Mouse (Mus musculus): ENCODE results near the gene Mycbpap. TPM values are rescaled to one million over a fixed set of nuclear protein-coding genes. Genes with fewer than 3 reads are reported as not detected.

The Mycbpap gene
- polyA plus RNA-seq, 1 experiment from 2014 or later, result 2.6 TPM

DNA sequence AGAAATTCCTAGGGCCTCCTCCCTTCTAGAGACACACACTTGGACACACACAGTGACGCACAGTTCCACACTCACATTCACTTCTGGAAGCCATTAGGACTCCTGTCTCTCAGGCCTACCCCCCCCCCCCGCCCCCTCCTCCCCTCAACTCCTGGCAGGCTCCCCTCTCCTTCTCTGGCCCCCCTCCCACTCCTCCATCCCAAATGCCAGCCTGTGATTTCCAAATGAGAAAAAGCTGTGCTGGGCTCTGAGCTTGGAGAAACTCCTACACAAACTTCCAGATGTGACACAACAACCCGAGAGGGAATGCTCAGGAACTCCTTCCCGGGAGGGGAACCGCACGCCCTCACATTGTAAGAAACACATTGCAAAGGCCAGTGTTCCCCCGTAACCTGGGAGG lies 51.2 kb downstream of the Mycbpap start:
- no peak overlapping the region for H3K4me3 ChIP-seq (ENCODE audit: low read length)
- ATAC-seq (ENCODE audit: low FRiP score, low TSS enrichment), result no peak
- H3K4me2 ChIP-seq (replicated peaks; ENCODE audit: low read depth, low read length), result no peak overlapping the region
- no peaks in the 10 kb centered on the region for H3K36me3 ChIP-seq (ENCODE audit: control insufficient read depth, insufficient read depth, low read length)
- H3K4me1 ChIP-seq (ENCODE audit: control insufficient read depth, insufficient read depth, low read length), result peaks cover 69% of the 10 kb centered on the region
- 0 out of 2 replicates have a peak overlapping the region, but pooled peaks have one; percentile 24 for H3K27ac ChIP-seq (ENCODE audit: low read depth, low read length)
- peaks cover 19% of the 10 kb centered on the region for H3K27me3 ChIP-seq (ENCODE audit: control insufficient read depth, insufficient read depth, low read length)
- WGBS, result 29% methylated on average over 6 of the region's 7 CpGs
- H3K9ac ChIP-seq (ENCODE audit: low read depth, low read length), result no peak overlapping the region
- H3K9me3 ChIP-seq (ENCODE audit: control insufficient read depth, low read length), result no peaks in the 10 kb centered on the region

DNA sequence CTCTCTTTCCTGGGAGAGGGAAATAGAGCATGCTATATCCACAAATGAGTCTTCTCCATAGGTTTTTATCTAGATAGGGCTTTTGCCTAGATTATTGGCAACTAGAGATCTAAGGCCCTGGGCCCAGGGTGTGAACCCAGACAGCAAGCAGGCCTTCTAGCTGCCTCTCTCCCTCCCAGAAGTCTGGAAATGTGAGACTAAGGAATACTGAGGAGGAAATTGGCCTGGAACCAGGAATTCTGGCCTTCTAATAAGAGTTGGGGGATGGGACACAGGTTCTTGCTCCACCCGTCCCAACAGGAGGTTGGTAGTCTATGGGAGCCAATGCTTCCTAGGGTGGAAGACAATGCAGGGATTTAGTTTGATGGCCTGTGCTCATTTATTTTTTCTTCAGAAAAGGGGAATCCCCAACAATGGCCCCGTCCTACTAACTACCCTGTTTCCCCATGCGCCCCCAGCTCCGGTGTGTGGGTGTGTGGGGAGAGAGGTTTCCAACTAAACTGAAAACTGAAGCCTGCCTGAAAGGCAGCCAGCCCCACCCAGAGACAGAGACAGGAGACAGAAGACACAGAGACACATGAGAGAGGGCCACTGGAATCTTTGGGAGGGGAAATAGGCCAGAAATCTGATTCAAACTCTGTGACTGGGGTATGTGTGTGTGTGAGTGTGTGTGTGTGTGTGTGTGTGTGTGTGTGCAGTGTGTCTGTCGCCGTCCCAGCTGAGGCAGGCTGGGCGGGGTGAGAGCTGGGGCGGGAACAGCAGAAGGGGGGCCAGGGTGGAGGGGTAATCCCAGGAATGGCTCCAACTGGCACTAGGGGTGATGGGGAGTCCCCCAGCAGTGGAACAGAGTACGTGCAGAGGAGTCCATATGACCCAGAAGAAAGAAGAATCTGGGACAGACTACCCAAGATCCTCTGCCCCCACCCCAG lies 52.1 kb downstream of the Mycbpap start:
- Histone ChIP-seq H3K36me3 (ENCODE audit: control insufficient read depth, insufficient read depth, low read length) (no peaks in the 10 kb centered on the region), H3K9ac (ENCODE audit: low read depth, low read length) (no peak overlapping the region), H3K4me3 (ENCODE audit: low read length) (no peak overlapping the region), H3K27ac (ENCODE audit: low read depth, low read length) (no peak overlapping the region; the same call in 1 of the 2 replicates), H3K27me3 (ENCODE audit: control insufficient read depth, insufficient read depth, low read length) (peaks cover 9% of the 10 kb centered on the region), H3K9me3 (ENCODE audit: control insufficient read depth, low read length) (no peaks in the 10 kb centered on the region), H3K4me1 (ENCODE audit: control insufficient read depth, insufficient read depth, low read length) (peaks cover 68% of the 10 kb centered on the region), H3K4me2 (replicated peaks; ENCODE audit: low read depth, low read length) (no peak overlapping the region)
- no peak for ATAC-seq (ENCODE audit: low FRiP score, low TSS enrichment)
- WGBS, result 46% methylated on average over 9 of the region's 9 CpGs

DNA sequence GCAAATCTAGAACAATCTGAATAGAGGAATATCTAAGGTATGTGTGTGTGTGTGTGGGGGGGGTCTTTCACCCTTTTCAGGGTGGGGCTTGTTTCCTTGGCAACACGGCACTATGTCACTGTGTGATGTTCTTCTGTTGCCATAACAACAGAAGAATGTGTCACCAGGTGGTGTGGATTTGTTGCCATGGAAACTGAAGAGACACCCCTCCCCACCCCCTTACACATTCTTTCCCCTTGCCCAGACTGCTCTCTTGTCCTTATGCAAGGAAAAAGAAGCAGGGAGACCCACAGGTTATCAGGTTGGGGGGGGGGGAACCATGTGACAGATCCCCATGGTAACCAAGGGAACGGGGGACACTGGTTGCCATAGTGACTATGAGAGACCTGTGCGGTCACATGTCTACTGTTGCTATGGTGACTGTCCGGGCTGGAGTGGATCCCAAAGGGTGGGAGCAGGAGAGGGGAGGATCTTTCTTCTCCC lies 52.9 kb downstream of the Mycbpap start:
- Histone ChIP-seq H3K4me3 (ENCODE audit: low read length) (no peak overlapping the region), H3K4me1 (ENCODE audit: control insufficient read depth, insufficient read depth, low read length) (peaks cover 66% of the 10 kb centered on the region), H3K9ac (ENCODE audit: low read depth, low read length) (no peak overlapping the region), H3K27me3 (ENCODE audit: control insufficient read depth, insufficient read depth, low read length) (peaks cover 9% of the 10 kb centered on the region), H3K36me3 (ENCODE audit: control insufficient read depth, insufficient read depth, low read length) (no peaks in the 10 kb centered on the region), H3K4me2 (replicated peaks; ENCODE audit: low read depth, low read length) (no peak overlapping the region), H3K27ac (ENCODE audit: low read depth, low read length) (no peak overlapping the region), H3K9me3 (ENCODE audit: control insufficient read depth, low read length) (no peaks in the 10 kb centered on the region)
- 50% methylated on average over 4 of the region's 4 CpGs for WGBS
- ATAC-seq (ENCODE audit: low FRiP score, low TSS enrichment), result no peak; the same call in 1 of the 2 replicates

DNA sequence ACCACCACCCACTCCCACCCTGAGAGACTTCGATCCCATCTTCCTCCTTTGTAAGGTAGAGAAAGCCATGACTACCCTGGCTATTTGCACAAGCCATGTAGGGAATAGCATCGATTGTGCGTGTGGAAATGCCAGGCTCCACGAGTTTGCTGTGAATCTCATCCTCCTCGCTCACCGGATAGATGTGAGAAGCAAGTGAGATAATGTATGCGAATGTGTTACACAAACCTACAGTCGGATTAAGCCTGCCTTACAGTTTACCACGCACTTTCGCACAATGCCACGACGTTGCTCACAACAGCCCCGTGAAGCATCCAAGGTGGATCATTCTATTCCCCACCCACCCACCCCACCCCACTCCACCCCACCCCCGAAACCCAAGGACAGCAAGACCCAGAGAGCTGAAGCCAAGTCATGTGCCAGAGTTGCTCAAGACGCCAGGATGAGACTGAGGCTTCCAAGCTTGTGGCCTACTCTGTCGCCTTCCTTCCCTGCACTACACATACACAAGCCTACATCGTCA lies 55.1 kb downstream of the Mycbpap start:
- H3K27me3 ChIP-seq (ENCODE audit: control insufficient read depth, insufficient read depth, low read length), result no peaks in the 10 kb centered on the region
- no peaks in the 10 kb centered on the region for H3K36me3 ChIP-seq (ENCODE audit: control insufficient read depth, insufficient read depth, low read length)
- no peak overlapping the region for H3K27ac ChIP-seq (ENCODE audit: low read depth, low read length)
- ATAC-seq (ENCODE audit: low FRiP score, low TSS enrichment), result no peak
- H3K4me2 ChIP-seq (replicated peaks; ENCODE audit: low read depth, low read length), result no peak overlapping the region
- H3K4me3 ChIP-seq (ENCODE audit: low read length), result no peak overlapping the region
- peaks cover 45% of the 10 kb centered on the region for H3K4me1 ChIP-seq (ENCODE audit: control insufficient read depth, insufficient read depth, low read length)
- H3K9ac ChIP-seq (ENCODE audit: low read depth, low read length), result no peak overlapping the region
- no peaks in the 10 kb centered on the region for H3K9me3 ChIP-seq (ENCODE audit: control insufficient read depth, low read length)
- 89% methylated on average over 17 of the region's 17 CpGs for WGBS

- Histone ChIP-seq H3K4me2 (replicated peaks; ENCODE audit: low read depth, low read length) (no peak overlapping the region), H3K9me3 (ENCODE audit: control insufficient read depth, low read length) (no peaks in the 10 kb centered on the region), H3K36me3 (ENCODE audit: control insufficient read depth, insufficient read depth, low read length) (peaks cover 2% of the 10 kb centered on the region), H3K27ac (ENCODE audit: low read depth, low read length) (no peak overlapping the region), H3K27me3 (ENCODE audit: control insufficient read depth, insufficient read depth, low read length) (no peaks in the 10 kb centered on the region), H3K4me3 (ENCODE audit: low read length) (no peak overlapping the region), H3K9ac (ENCODE audit: low read depth, low read length) (no peak overlapping the region), H3K4me1 (ENCODE audit: control insufficient read depth, insufficient read depth, low read length) (peaks cover 28% of the 10 kb centered on the region)
- WGBS, result 10% methylated on average over 2 of the region's 2 CpGs
- no peak for ATAC-seq (ENCODE audit: low FRiP score, low TSS enrichment)
Observed at GRCm38 (mm10) chr11:94464170-94464569, 57.4 kb downstream of the Mycbpap start.

GRCm38 (mm10) chr11:94461856-94462255 lies 59.7 kb downstream of the Mycbpap start:
- no peak for ATAC-seq (ENCODE audit: low FRiP score, low TSS enrichment)
- WGBS, result 59% methylated on average over 11 of the region's 11 CpGs
- H3K27me3 ChIP-seq (ENCODE audit: control insufficient read depth, insufficient read depth, low read length), result no peaks in the 10 kb centered on the region

GRCm38 (mm10) chr11:94457001-94457400 lies 64.5 kb downstream of the Mycbpap start:
- Histone ChIP-seq H3K36me3 (ENCODE audit: control insufficient read depth, insufficient read depth, low read length) (peaks cover 9% of the 10 kb centered on the region), H3K4me3 (ENCODE audit: low read length) (no peak overlapping the region), H3K4me1 (ENCODE audit: control insufficient read depth, insufficient read depth, low read length) (peaks cover 13% of the 10 kb centered on the region), H3K4me2 (replicated peaks; ENCODE audit: low read depth, low read length) (no peak overlapping the region), H3K9ac (ENCODE audit: low read depth, low read length) (no peak overlapping the region), H3K27ac (ENCODE audit: low read depth, low read length) (no peak overlapping the region), H3K27me3 (ENCODE audit: control insufficient read depth, insufficient read depth, low read length) (no peaks in the 10 kb centered on the region), H3K9me3 (ENCODE audit: control insufficient read depth, low read length) (no peaks in the 10 kb centered on the region)
- ATAC-seq (ENCODE audit: low FRiP score, low TSS enrichment), result no peak
- 78% methylated on average over 15 of the region's 15 CpGs for WGBS

More at GRCm38 (mm10) chr11:94461856-94462255, 59.7 kb downstream of the Mycbpap start:
- H3K9ac ChIP-seq (ENCODE audit: low read depth, low read length), result no peak overlapping the region
- H3K4me1 ChIP-seq (ENCODE audit: control insufficient read depth, insufficient read depth, low read length), result peaks cover 17% of the 10 kb centered on the region
- H3K4me2 ChIP-seq (replicated peaks; ENCODE audit: low read depth, low read length), result no peak overlapping the region
- peaks cover 9% of the 10 kb centered on the region for H3K36me3 ChIP-seq (ENCODE audit: control insufficient read depth, insufficient read depth, low read length)
- H3K9me3 ChIP-seq (ENCODE audit: control insufficient read depth, low read length), result no peaks in the 10 kb centered on the region
- H3K27ac ChIP-seq (ENCODE audit: low read depth, low read length), result no peak overlapping the region
- no peak overlapping the region for H3K4me3 ChIP-seq (ENCODE audit: low read length)

- H3K36me3 ChIP-seq (ENCODE audit: control insufficient read depth, insufficient read depth, low read length), result peaks cover 9% of the 10 kb centered on the region
Observed at GRCm38 (mm10) chr11:94456347-94456746, 65.2 kb downstream of the Mycbpap start.

More at GRCm38 (mm10) chr11:94456347-94456746, 65.2 kb downstream of the Mycbpap start:
- Histone ChIP-seq H3K9ac (ENCODE audit: low read depth, low read length) (no peak overlapping the region), H3K4me1 (ENCODE audit: control insufficient read depth, insufficient read depth, low read length) (peaks cover 14% of the 10 kb centered on the region), H3K27me3 (ENCODE audit: control insufficient read depth, insufficient read depth, low read length) (no peaks in the 10 kb centered on the region), H3K27ac (ENCODE audit: low read depth, low read length) (no peak overlapping the region), H3K4me3 (ENCODE audit: low read length) (no peak overlapping the region), H3K9me3 (ENCODE audit: control insufficient read depth, low read length) (no peaks in the 10 kb centered on the region), H3K4me2 (replicated peaks; ENCODE audit: low read depth, low read length) (no peak overlapping the region)
- WGBS, result 81% methylated on average over 3 of the region's 3 CpGs
- ATAC-seq (ENCODE audit: low FRiP score, low TSS enrichment), result no peak

Data from kidney, embryonic 14.5 days (tissue).